Mouse (Mus musculus): Measurements from ENCODE around the gene Cdk10. TPM values are rescaled to one million over a fixed set of nuclear protein-coding genes. Genes with fewer than 3 reads are reported as not detected.
"Not testable (repeated sequence)": the region's sequence is repeated elsewhere in the genome, so short reads cannot be mapped to it uniquely, and the experiment has no call there.

Gene Cdk10
- polyA plus RNA-seq, 1 experiment from 2014 or later: 23.4 TPM

DNA sequence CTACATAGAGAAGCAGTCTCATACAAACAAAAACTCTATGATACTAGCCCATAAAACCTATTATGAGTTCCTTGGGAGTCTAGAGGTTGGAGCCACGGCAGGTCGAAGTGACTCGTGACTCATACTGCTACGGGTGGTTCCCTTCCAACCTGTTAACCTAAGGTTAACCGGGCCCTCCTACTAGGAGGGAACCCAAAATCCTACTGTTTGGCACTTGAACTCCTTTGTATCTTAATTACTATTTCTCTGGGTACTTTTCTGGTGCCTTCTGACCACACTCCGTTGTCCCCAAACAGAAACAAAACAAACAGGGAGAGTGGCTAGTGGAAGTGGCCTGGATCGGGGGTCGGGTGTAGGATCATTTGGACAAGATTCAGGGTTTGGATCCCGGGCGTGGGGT, 12.8 kb upstream of the Cdk10 start:
- H3K36me3 ChIP-seq (ENCODE audit: insufficient read depth, low read length): peaks cover 12% of the 10 kb centered on the region; the same call in 1 of the 2 replicates
- 27% methylated on average over 10 of the region's 10 CpGs for WGBS
- H3K27me3 ChIP-seq (replicated peaks; ENCODE audit: insufficient read depth, low read length): no peaks in the 10 kb centered on the region
- peak overlapping the region; percentile 61 for H3K27ac ChIP-seq (ENCODE audit: low read length)
- no peaks in the 10 kb centered on the region for H3K9me3 ChIP-seq (ENCODE audit: low read length)
- peaks cover 8% of the 10 kb centered on the region; the same call in 1 of the 2 replicates for H3K4me1 ChIP-seq (ENCODE audit: insufficient read depth, low read depth, low read length)
- peak overlapping the region; percentile 73 for H3K4me3 ChIP-seq (ENCODE audit: low read depth, low read length)
- TF ChIP-seq CTCF (IDR thresholded peaks at IDR 0.05) (no peak), EP300 (IDR thresholded peaks at IDR 0.05) (no peak)
- H3K9ac ChIP-seq (replicated peaks; ENCODE audit: low read depth): peak overlapping the region; percentile 96
- peak overlapping the region; percentile 88 for H3K4me2 ChIP-seq (replicated peaks; ENCODE audit: low read depth, low read length)
- DNase-seq (ENCODE audit: low spot score) (no peak), ATAC-seq (no peak)

GRCm38 (mm10) chr8:123212321-123213117, 12.1 kb upstream of the Cdk10 start, which contains the start of the genes Chmp1a and Spata33:
TSS of gene Chmp1a (minus strand) at chr8:123212763.
TSS of gene Spata33 (plus strand) at chr8:123212832.
- Histone ChIP-seq H3K4me2 (replicated peaks; ENCODE audit: low read depth, low read length) (peak within 1 kb of the TSS; percentile 88), H3K9ac (replicated peaks; ENCODE audit: low read depth) (peak within 1 kb of the TSS; percentile 96), H3K4me1 (ENCODE audit: insufficient read depth, low read depth, low read length) (peaks cover 8% of the 10 kb centered on the region; the same call in 1 of the 2 replicates), H3K4me3 (ENCODE audit: low read depth, low read length) (peak within 1 kb of the TSS; percentile 73), H3K9me3 (ENCODE audit: low read length) (no peaks in the 10 kb centered on the region), H3K36me3 (ENCODE audit: insufficient read depth, low read length) (peaks cover 12% of the 10 kb centered on the region; the same call in 1 of the 2 replicates), H3K27me3 (replicated peaks; ENCODE audit: insufficient read depth, low read length) (no peaks in the 10 kb centered on the region), H3K27ac (ENCODE audit: low read length) (peak within 1 kb of the TSS; percentile 61)
- under 1% methylated on average over 72 of the region's 76 CpGs for WGBS
- peak; percentile 96 for ATAC-seq
- peak; percentile 98 for DNase-seq (ENCODE audit: low spot score)
- TF ChIP-seq EP300 (IDR thresholded peaks at IDR 0.05) (peak; percentile 69), CTCF (IDR thresholded peaks at IDR 0.05) (peak; percentile 75)

DNA sequence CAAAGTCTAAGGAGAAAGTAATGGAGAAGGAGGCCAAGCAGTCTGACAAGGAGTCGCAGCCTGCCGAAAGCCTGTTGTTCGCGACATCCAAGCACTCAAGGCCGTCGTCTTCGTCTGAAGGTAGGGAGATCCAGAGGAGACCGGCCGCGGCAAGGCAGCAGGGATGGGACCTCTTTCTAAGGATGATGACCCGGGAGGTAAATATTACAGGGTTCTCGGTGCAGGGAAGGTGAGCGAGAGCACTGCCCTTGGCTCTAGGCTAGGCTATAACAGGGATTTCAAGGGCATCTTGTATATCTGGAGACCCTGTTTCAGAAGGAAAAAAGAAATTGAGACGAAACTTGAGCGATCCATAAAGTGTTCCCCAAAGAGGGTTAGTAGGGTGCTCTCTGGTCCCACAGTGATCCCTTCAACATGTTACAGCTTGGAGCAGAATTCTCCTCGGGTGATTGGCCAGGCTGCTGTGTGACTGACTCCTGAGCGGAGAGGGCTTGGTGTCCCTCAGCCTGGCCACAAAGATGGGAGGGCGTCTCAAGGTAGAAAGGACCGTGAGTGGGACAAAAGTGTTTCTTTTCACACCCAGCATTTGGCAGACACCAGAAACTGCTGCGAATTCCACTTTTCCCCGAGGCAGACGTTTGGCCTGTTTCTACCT, 11.4 kb upstream of the Cdk10 start:
- DNase-seq (ENCODE audit: low spot score): no peak

DNA sequence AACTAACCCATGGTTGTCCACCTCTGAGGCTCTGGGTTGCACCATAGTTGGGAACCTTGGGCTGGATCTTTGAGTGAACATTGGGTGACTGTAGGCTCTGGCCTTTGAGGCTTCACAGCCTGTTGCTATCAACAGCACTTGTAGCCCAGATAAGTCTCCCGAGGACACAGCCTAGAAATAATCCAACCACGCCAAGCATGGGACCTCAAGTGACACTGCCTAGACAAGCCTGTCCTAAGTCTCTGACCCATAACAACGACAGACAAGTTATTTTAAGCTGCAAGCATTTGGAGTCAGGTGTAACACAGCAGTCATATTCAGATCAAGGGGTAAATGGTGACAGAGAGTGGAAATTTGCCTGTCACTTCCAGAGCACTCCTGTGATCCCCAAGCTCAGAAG, 9.2 kb upstream of the Cdk10 start:
- Histone ChIP-seq H3K27me3 (replicated peaks; ENCODE audit: insufficient read depth, low read length) (no peaks in the 10 kb centered on the region), H3K4me1 (ENCODE audit: insufficient read depth, low read depth, low read length) (peaks cover 8% of the 10 kb centered on the region; the same call in 1 of the 2 replicates), H3K36me3 (ENCODE audit: insufficient read depth, low read length) (no peaks in the 10 kb centered on the region), H3K9ac (replicated peaks; ENCODE audit: low read depth) (no peak overlapping the region), H3K9me3 (ENCODE audit: low read length) (no peaks in the 10 kb centered on the region), H3K4me2 (replicated peaks; ENCODE audit: low read depth, low read length) (no peak overlapping the region), H3K4me3 (ENCODE audit: low read depth, low read length) (no peak overlapping the region), H3K27ac (ENCODE audit: low read length) (no peak overlapping the region)
- TF ChIP-seq EP300 (IDR thresholded peaks at IDR 0.05) (no peak), CTCF (IDR thresholded peaks at IDR 0.05) (no peak)
- 68% methylated on average over 3 of the region's 3 CpGs for WGBS
- no peak for DNase-seq (ENCODE audit: low spot score)
- ATAC-seq: no peak

More for the DNA sequence above, 11.4 kb upstream of the Cdk10 start:
- Histone ChIP-seq H3K4me2 (replicated peaks; ENCODE audit: low read depth, low read length) (peak overlapping the region; percentile 88), H3K9me3 (ENCODE audit: low read length) (no peaks in the 10 kb centered on the region), H3K9ac (replicated peaks; ENCODE audit: low read depth) (peak overlapping the region; percentile 96), H3K36me3 (ENCODE audit: insufficient read depth, low read length) (peaks cover 12% of the 10 kb centered on the region; the same call in 1 of the 2 replicates), H3K4me1 (ENCODE audit: insufficient read depth, low read depth, low read length) (peaks cover 8% of the 10 kb centered on the region; the same call in 1 of the 2 replicates), H3K27me3 (replicated peaks; ENCODE audit: insufficient read depth, low read length) (no peaks in the 10 kb centered on the region), H3K27ac (ENCODE audit: low read length) (0 out of 2 replicates have a peak overlapping the region, but pooled peaks have one; percentile 11), H3K4me3 (ENCODE audit: low read depth, low read length) (peak overlapping the region; percentile 73)
- WGBS: 12% methylated on average over 22 of the region's 22 CpGs
- TF ChIP-seq EP300 (IDR thresholded peaks at IDR 0.05) (no peak), CTCF (IDR thresholded peaks at IDR 0.05) (no peak)
- ATAC-seq: peak; percentile 15

- H3K27me3 ChIP-seq (replicated peaks; ENCODE audit: insufficient read depth, low read length): no peaks in the 10 kb centered on the region
- no peak overlapping the region for H3K4me2 ChIP-seq (replicated peaks; ENCODE audit: low read depth, low read length)
- H3K9me3 ChIP-seq (ENCODE audit: low read length): no peaks in the 10 kb centered on the region
- ATAC-seq: no peak
- no peak overlapping the region for H3K27ac ChIP-seq (ENCODE audit: low read length)
- no peak for DNase-seq (ENCODE audit: low spot score)
- 0 out of 2 replicates have a peak, but pooled peaks cover 3% of the 10 kb centered on the region for H3K4me1 ChIP-seq (ENCODE audit: insufficient read depth, low read depth, low read length)
- no peak for TF ChIP-seq EP300 (IDR thresholded peaks at IDR 0.05)
- no peak for TF ChIP-seq CTCF (IDR thresholded peaks at IDR 0.05)
- no peak overlapping the region for H3K9ac ChIP-seq (replicated peaks; ENCODE audit: low read depth)
- WGBS: 48% methylated on average over 1 of the region's 1 CpGs
- no peaks in the 10 kb centered on the region for H3K36me3 ChIP-seq (ENCODE audit: insufficient read depth, low read length)
- H3K4me3 ChIP-seq (ENCODE audit: low read depth, low read length): no peak overlapping the region
These were observed 3.7 kb upstream of the Cdk10 start for GRCm38 (mm10) chr8:123220917-123221316.

- H3K4me1 ChIP-seq (ENCODE audit: insufficient read depth, low read depth, low read length): peaks cover 3% of the 10 kb centered on the region; the same call in 1 of the 2 replicates
- no peaks in the 10 kb centered on the region for H3K27me3 ChIP-seq (replicated peaks; ENCODE audit: insufficient read depth, low read length)
- DNase-seq (ENCODE audit: low spot score) (no peak), ATAC-seq (no peak)
- 100% methylated on average over 1 of the region's 1 CpGs for WGBS
- no peak overlapping the region for H3K4me3 ChIP-seq (ENCODE audit: low read depth, low read length)
- H3K36me3 ChIP-seq (ENCODE audit: insufficient read depth, low read length): no peaks in the 10 kb centered on the region
- no peaks in the 10 kb centered on the region for H3K9me3 ChIP-seq (ENCODE audit: low read length)
- TF ChIP-seq EP300 (IDR thresholded peaks at IDR 0.05) (no peak), CTCF (IDR thresholded peaks at IDR 0.05) (no peak)
- no peak overlapping the region for H3K27ac ChIP-seq (ENCODE audit: low read length)
- H3K9ac ChIP-seq (replicated peaks; ENCODE audit: low read depth): no peak overlapping the region
- no peak overlapping the region for H3K4me2 ChIP-seq (replicated peaks; ENCODE audit: low read depth, low read length)
These were observed 3.8 kb downstream of the Cdk10 start for GRCm38 (mm10) chr8:123228416-123228815.

GRCm38 (mm10) chr8:123230326-123230725, 5.7 kb downstream of the Cdk10 start:
- H3K9me3 ChIP-seq (ENCODE audit: low read length); H3K4me2 ChIP-seq (replicated peaks; ENCODE audit: low read depth, low read length); H3K9ac ChIP-seq (replicated peaks; ENCODE audit: low read depth); H3K27ac ChIP-seq (ENCODE audit: low read length); DNase-seq (ENCODE audit: low spot score); ATAC-seq; H3K27me3 ChIP-seq (replicated peaks; ENCODE audit: insufficient read depth, low read length); H3K4me1 ChIP-seq (ENCODE audit: insufficient read depth, low read depth, low read length); H3K36me3 ChIP-seq (ENCODE audit: insufficient read depth, low read length); H3K4me3 ChIP-seq (ENCODE audit: low read depth, low read length): not testable (repeated sequence)
- 74% methylated on average over 11 of the region's 11 CpGs for WGBS
